In genomic region chr1:146497381-146498081, GRCm38 (mm10) we compare ENCODE assay signal across 8 mouse cellular contexts. TPM values are rescaled to one million over a fixed set of nuclear protein-coding genes. Genes with fewer than 3 reads are reported as not detected.
DNase-seq lines count a peak whose midpoint lies in the region.

No protein-coding gene starts in this region.

- intact Hi-C loops in left cerebral cortex, postnatal 25 days (cut with DNase I) = loop anchor here (10.0 kb wide), 1 partner anchor 263 kb away; no protein-coding TSS in a partner anchor

- peak; percentile 3 to 44 for DNase-seq in adrenal gland, adult (ENCODE audit: inconsistent age in 2 of 2, low spot score in 1 of 2)
- DNase-seq in adrenal gland, adult 8-10 months = no peak
- peak; percentile 7 for DNase-seq in urinary bladder, postnatal 14 days (ENCODE audit: low spot score)
- no peak for DNase-seq in urinary bladder, postnatal 4 days (ENCODE audit: low spot score in 2 of 2)
- peak; percentile 22 to 32 for DNase-seq in frontal cortex, postnatal 14 days (ENCODE audit: low spot score in 2 of 2)
- peak; percentile 60 to 63 for DNase-seq in left cerebral cortex, postnatal 25 days (ENCODE audit: low spot score in 2 of 2)
- DNase-seq in neural tube, embryonic 10.5 days (ENCODE audit: extremely low spot score, low spot score) = peak; percentile 65
- no peak for DNase-seq in gastrocnemius, adult 8-10 months (ENCODE audit: low spot score in 2 of 2)

RNA-seq across cellular contexts. Expression of gene Brinp3, which starts 3.0 kb away (rescaled TPM):
- total RNA-seq in adrenal gland, adult 8-10 months (2022) = under 1 TPM in 3 of 4 experiments, not detected in 1; 0.09 to 0.62 (median 0.12) TPM
- 10 to 100 TPM; 48.8 to 56.4 TPM for total RNA-seq in left cerebral cortex, postnatal 25 days (2021)
- total RNA-seq in gastrocnemius, adult 8-10 months (2022) = not detected

Comparison
In these comparisons a context has a peak if more than half of its experiments do, and no peak if none do; other contexts are left out.
1. DNase-seq: peak in adrenal gland, adult (2 of 2), urinary bladder, postnatal 14 days (single experiment), frontal cortex, postnatal 14 days (2 of 2), left cerebral cortex, postnatal 25 days (2 of 2) and neural tube, embryonic 10.5 days (single experiment); none in adrenal gland, adult 8-10 months (single experiment), urinary bladder, postnatal 4 days (0 of 2) and gastrocnemius, adult 8-10 months (0 of 2).
2. RNA of gene Brinp3, which starts 3.0 kb away (total RNA-seq): 48.8 to 56.4 TPM in left cerebral cortex, postnatal 25 days; 0.09 to 0.62 TPM in adrenal gland, adult 8-10 months and not detected in gastrocnemius, adult 8-10 months; every median in the first group is over 10 times any median in the second.